Mouse (Mus musculus) forebrain, embryonic 16.5 days (tissue): ENCODE measurements at regions not wholly inside any gene's neighbourhood (a gene's known extent, or its start where the extent isn't known, plus 50 kb on each side); places are given as distances from the start of the nearest gene placed in this dataset.
A peak's percentile ranks its signal among the peaks of the same experiment; 100 is the strongest.

Experiments used
- ATAC-seq: fragments of 200-750 bp; cut with Nextera tagmentation; 2 replicates; pipeline ENCODE4 v1.8.0; 2017; ENCODE audit warnings: mild to moderate bottlenecking, moderate library complexity
- H3K27ac ChIP-seq: fragments of 300-500 bp; sonication (generic); 2 replicates; pipeline ENCODE4 v1.5.1; 2014; ENCODE audit warnings: low read length, control low read depth
- H3K27me3 ChIP-seq: fragments of 300-500 bp; sonication (generic); replicated peaks from 2 replicates; pipeline ENCODE4 v1.6.1; 2014; ENCODE audit warnings: low read length; ENCODE audit not compliant: control insufficient read depth, insufficient read depth
- H3K36me3 ChIP-seq: fragments of 300-500 bp; sonication (generic); 2 replicates; pipeline ENCODE4 v1.6.1; 2014; ENCODE audit not compliant: control insufficient read depth, insufficient read depth
- H3K4me1 ChIP-seq: fragments of 300-500 bp; sonication (generic); replicated peaks from 2 replicates; pipeline ENCODE4 v1.6.1; 2014; ENCODE audit warnings: low read length; ENCODE audit not compliant: control insufficient read depth, insufficient read depth
- H3K4me2 ChIP-seq: fragments of 300-500 bp; sonication (generic); 2 replicates; pipeline ENCODE4 v1.6.1; 2014; ENCODE audit warnings: mild to moderate bottlenecking, low read length, control low read depth
- H3K4me3 ChIP-seq: fragments of 300-500 bp; sonication (generic); replicated peaks from 2 replicates; pipeline ENCODE4 v1.5.1; 2014; ENCODE audit warnings: mild to moderate bottlenecking, low read length, control low read depth
- H3K9ac ChIP-seq: fragments of 300-500 bp; sonication (generic); replicated peaks from 2 replicates; pipeline ENCODE4 v1.6.1; 2014; ENCODE audit warnings: low read depth, low read length, control low read depth
- H3K9me3 ChIP-seq: fragments of 300-500 bp; sonication (generic); 2 replicates; pipeline ENCODE4 v1.6.1; 2016; ENCODE audit warnings: low read length; ENCODE audit not compliant: control insufficient read depth
- WGBS: fragments of 180-500 bp; shearing (Covaris S2); extraction: QIAGEN DNeasy Blood & Tissue Kit; methylation state at CpG from one replicate; pipeline ENCODE4 v1.1.7; 2014; 5-methylcytosine and 5-hydroxymethylcytosine counted together

GRCm38 (mm10) chr16:8117543-8118167, 307.3 kb downstream of the Tmem114 start:
- Histone ChIP-seq H3K4me2 (no peak overlapping the region), H3K27me3 (no peaks in the 10 kb centered on the region), H3K4me3 (no peak overlapping the region), H3K36me3 (no peaks in the 10 kb centered on the region), H3K9ac (no peak overlapping the region), H3K9me3 (no peaks in the 10 kb centered on the region), H3K4me1 (0 out of 2 replicates have a peak, but pooled peaks cover 2% of the 10 kb centered on the region), H3K27ac (no peak overlapping the region)
- ATAC-seq: peak; percentile 82
- 25% methylated on average over 11 of the region's 11 CpGs for WGBS

- Histone ChIP-seq H3K36me3 (no peaks in the 10 kb centered on the region), H3K27ac (no peak overlapping the region), H3K4me2 (no peak overlapping the region), H3K4me1 (peaks cover 8% of the 10 kb centered on the region), H3K9ac (no peak overlapping the region), H3K27me3 (no peaks in the 10 kb centered on the region), H3K9me3 (no peaks in the 10 kb centered on the region), H3K4me3 (no peak overlapping the region)
- ATAC-seq: no peak
- WGBS: 32% methylated on average over 9 of the region's 9 CpGs
These were observed 313.4 kb downstream of the Tmem114 start for GRCm38 (mm10) chr16:8111329-8112116.

GRCm38 (mm10) chr16:8108141-8109122, 316.5 kb downstream of the Tmem114 start:
- Histone ChIP-seq H3K27me3 (no peaks in the 10 kb centered on the region), H3K36me3 (no peaks in the 10 kb centered on the region), H3K4me3 (no peak overlapping the region), H3K27ac (no peak overlapping the region), H3K4me2 (no peak overlapping the region), H3K9ac (no peak overlapping the region), H3K9me3 (no peaks in the 10 kb centered on the region), H3K4me1 (peaks cover 8% of the 10 kb centered on the region)
- ATAC-seq: peak; percentile 38; the same call in 1 of the 2 replicates
- 49% methylated on average over 19 of the region's 19 CpGs for WGBS

GRCm38 (mm10) chr16:8079024-8079423, 345.9 kb downstream of the Tmem114 start:
- no peaks in the 10 kb centered on the region for H3K27me3 ChIP-seq
- no peaks in the 10 kb centered on the region for H3K9me3 ChIP-seq
- H3K27ac ChIP-seq: no peak overlapping the region
- no peaks in the 10 kb centered on the region for H3K36me3 ChIP-seq
- H3K4me1 ChIP-seq: no peaks in the 10 kb centered on the region
- no peak overlapping the region for H3K4me2 ChIP-seq
- 57% methylated on average over 2 of the region's 2 CpGs for WGBS
- no peak overlapping the region for H3K4me3 ChIP-seq
- ATAC-seq: no peak
- H3K9ac ChIP-seq: no peak overlapping the region

GRCm38 (mm10) chr16:8078461-8078860, 346.5 kb downstream of the Tmem114 start:
- H3K4me2 ChIP-seq: no peak overlapping the region
- no peaks in the 10 kb centered on the region for H3K27me3 ChIP-seq
- no peak overlapping the region for H3K4me3 ChIP-seq
- no peaks in the 10 kb centered on the region for H3K36me3 ChIP-seq
- WGBS: 67% methylated on average over 3 of the region's 3 CpGs
- H3K4me1 ChIP-seq: no peaks in the 10 kb centered on the region
- ATAC-seq: no peak
- no peak overlapping the region for H3K9ac ChIP-seq
- H3K27ac ChIP-seq: no peak overlapping the region
- H3K9me3 ChIP-seq: no peaks in the 10 kb centered on the region

- ATAC-seq: no peak
- Histone ChIP-seq H3K27me3 (no peaks in the 10 kb centered on the region), H3K36me3 (no peaks in the 10 kb centered on the region), H3K4me2 (no peak overlapping the region), H3K9ac (no peak overlapping the region), H3K27ac (no peak overlapping the region), H3K4me3 (no peak overlapping the region), H3K9me3 (no peaks in the 10 kb centered on the region), H3K4me1 (no peaks in the 10 kb centered on the region)
- WGBS: 59% methylated on average over 4 of the region's 4 CpGs
These were observed 350.2 kb downstream of the Tmem114 start for GRCm38 (mm10) chr16:8074729-8075128.

- WGBS: 66% methylated on average over 5 of the region's 5 CpGs
- no peak overlapping the region for H3K4me3 ChIP-seq
- no peak overlapping the region for H3K9ac ChIP-seq
- H3K4me1 ChIP-seq: no peaks in the 10 kb centered on the region
- H3K4me2 ChIP-seq: no peak overlapping the region
- H3K36me3 ChIP-seq: no peaks in the 10 kb centered on the region
- no peak overlapping the region for H3K27ac ChIP-seq
- no peaks in the 10 kb centered on the region for H3K9me3 ChIP-seq
- H3K27me3 ChIP-seq: no peaks in the 10 kb centered on the region
- ATAC-seq: no peak
These were observed 371.0 kb downstream of the Tmem114 start for GRCm38 (mm10) chr16:8053936-8054335.

GRCm38 (mm10) chr16:8008966-8009365, 416.0 kb downstream of the Tmem114 start:
- WGBS: 71% methylated on average over 3 of the region's 3 CpGs
- no peak overlapping the region for H3K4me2 ChIP-seq
- no peak for ATAC-seq
- H3K4me1 ChIP-seq: no peaks in the 10 kb centered on the region
- no peak overlapping the region for H3K9ac ChIP-seq
- no peaks in the 10 kb centered on the region for H3K36me3 ChIP-seq
- no peaks in the 10 kb centered on the region for H3K9me3 ChIP-seq
- H3K27ac ChIP-seq: no peak overlapping the region
- no peak overlapping the region for H3K4me3 ChIP-seq
- H3K27me3 ChIP-seq: no peaks in the 10 kb centered on the region

- Histone ChIP-seq H3K36me3 (no peaks in the 10 kb centered on the region), H3K9ac (no peak overlapping the region), H3K4me3 (no peak overlapping the region), H3K27me3 (no peaks in the 10 kb centered on the region), H3K4me2 (no peak overlapping the region), H3K9me3 (no peaks in the 10 kb centered on the region), H3K4me1 (no peaks in the 10 kb centered on the region), H3K27ac (no peak overlapping the region)
- ATAC-seq: no peak
- 71% methylated on average over 3 of the region's 3 CpGs for WGBS
These were observed 418.3 kb downstream of the Tmem114 start for GRCm38 (mm10) chr16:8006631-8007030.
